Mouse (Mus musculus) adrenal gland, adult 2 months (tissue): ENCODE data around the gene Tesk2. TPM values are rescaled to one million over a fixed set of nuclear protein-coding genes. Genes with fewer than 3 reads are reported as not detected.

ENCODE experiments used
- polyA plus RNA-seq: library from polyadenylated mRNA; depleted of rRNA; stranded (reverse); fragments of >200 nt; gene quantifications from 2 replicates; pipeline ENCODE4 v1.2.3, GENCODE M21; 2012; rRNA removed
- total RNA-seq, 2 experiments: library from RNA; stranded (reverse); gene quantifications; 2 replicates each; pipeline ENCODE4 v1.2.3; 2021

Gene Tesk2
- total and polyA plus RNA-seq, 3 experiments: 2.5 to 5.4 (median 3.4) TPM

Other genes starting within 250 kb of the Tesk2 start
- gene Ipp, start 213.4 kb upstream of the Tesk2 start, total RNA-seq: 10 to 100 TPM in 1 of 2 experiments, 1 to 10 TPM in 1; 9.7 to 17.0 TPM
- 0.48 and 0.51 TPM in 2 replicates for gene Ipp, start 213.4 kb upstream of the Tesk2 start, polyA plus RNA-seq
- 10 to 100 TPM; 23.5 to 24.4 TPM for gene Tmem69, start 165.0 kb upstream of the Tesk2 start, total RNA-seq
- 2.0 and 2.1 TPM in 2 replicates for gene Tmem69, start 165.0 kb upstream of the Tesk2 start, polyA plus RNA-seq
- gene Gpbp1l1, start 163.3 kb upstream of the Tesk2 start, total RNA-seq: 100 to 1,000 TPM in 1 of 2 experiments, 10 to 100 TPM in 1; 72.0 to 101 TPM
- 16.9 and 18.6 TPM in 2 replicates for gene Gpbp1l1, start 163.3 kb upstream of the Tesk2 start, polyA plus RNA-seq
- gene Ccdc17, start 124.3 kb upstream of the Tesk2 start, total RNA-seq: 10 to 100 TPM; 12.8 to 13.2 TPM
- gene Ccdc17, start 124.3 kb upstream of the Tesk2 start, polyA plus RNA-seq: 9.1 and 9.8 TPM in 2 replicates
- 10 to 100 TPM; 22.3 to 23.0 TPM for gene Nasp, start 93.0 kb upstream of the Tesk2 start, total RNA-seq
- 1.3 and 1.9 TPM in 2 replicates for gene Nasp, start 93.0 kb upstream of the Tesk2 start, polyA plus RNA-seq
- gene Akr1a1, start 69.3 kb upstream of the Tesk2 start, total RNA-seq: 1,000 to 10,000 TPM in 1 of 2 experiments, 100 to 1,000 TPM in 1; 867 to 1,182 TPM
- 733 and 783 TPM in 2 replicates for gene Akr1a1, start 69.3 kb upstream of the Tesk2 start, polyA plus RNA-seq
- gene Prdx1, start 35.4 kb upstream of the Tesk2 start, total RNA-seq: 100 to 1,000 TPM; 703 to 816 TPM
- gene Prdx1, start 35.4 kb upstream of the Tesk2 start, polyA plus RNA-seq: 20.2 and 21.8 TPM in 2 replicates
- gene Mmachc, start 12.5 kb upstream of the Tesk2 start, total RNA-seq: 10 to 100 TPM; 36.1 to 43.5 TPM
- gene Mmachc, start 12.5 kb upstream of the Tesk2 start, polyA plus RNA-seq: 12.2 and 16.5 TPM in 2 replicates
- 10 to 100 TPM; 19.0 to 20.3 TPM for gene Ccdc163, start 12.4 kb upstream of the Tesk2 start, total RNA-seq
- gene Ccdc163, start 12.4 kb upstream of the Tesk2 start, polyA plus RNA-seq: 20.8 and 21.7 TPM in 2 replicates
- gene Toe1, start 86.7 kb downstream of the Tesk2 start, total RNA-seq: 10 to 100 TPM; 13.1 to 16.1 TPM
- gene Toe1, start 86.7 kb downstream of the Tesk2 start, polyA plus RNA-seq: 14.2 and 14.3 TPM in 2 replicates
- 1 to 10 TPM; 3.0 to 7.8 TPM for gene Mutyh, start 86.8 kb downstream of the Tesk2 start, total RNA-seq
- 17.5 and 19.6 TPM in 2 replicates for gene Mutyh, start 86.8 kb downstream of the Tesk2 start, polyA plus RNA-seq
- gene Hpdl, start 100.8 kb downstream of the Tesk2 start, total RNA-seq: 1 to 10 TPM; 2.4 to 4.2 TPM
- gene Hpdl, start 100.8 kb downstream of the Tesk2 start, polyA plus RNA-seq: 7.7 and 8.9 TPM in 2 replicates
- 1 to 10 TPM; 3.6 to 4.7 TPM for gene Zswim5, start 156.4 kb downstream of the Tesk2 start, total RNA-seq
- 1.8 and 2.4 TPM in 2 replicates for gene Zswim5, start 156.4 kb downstream of the Tesk2 start, polyA plus RNA-seq